Mouse (Mus musculus) midbrain, embryonic 13.5 days (tissue): ENCODE measurements around the gene Psma5. TPM values are rescaled to one million over a fixed set of nuclear protein-coding genes. Genes with fewer than 3 reads are reported as not detected.

Experiments used
- ATAC-seq: fragments of 200-750 bp; cut with Nextera tagmentation; 2 replicates; pipeline ENCODE4 v1.8.0; 2017; ENCODE audit warnings: mild to moderate bottlenecking, moderate TSS enrichment, moderate library complexity
- H3K27ac ChIP-seq: fragments of 300-500 bp; sonication (generic); 2 replicates; pipeline ENCODE4 v1.5.1; 2015; ENCODE audit warnings: inconsistent platforms, mild to moderate bottlenecking, moderate library complexity
- H3K27me3 ChIP-seq: fragments of 300-500 bp; sonication (generic); 2 replicates; pipeline ENCODE4 v1.6.1; 2015; ENCODE audit warnings: mild to moderate bottlenecking, inconsistent platforms
- H3K36me3 ChIP-seq: fragments of 300-500 bp; sonication (generic); 2 replicates; pipeline ENCODE4 v1.6.1; 2015; ENCODE audit warnings: mild to moderate bottlenecking, inconsistent platforms
- H3K4me1 ChIP-seq: fragments of 300-500 bp; sonication (generic); replicated peaks from 2 replicates; pipeline ENCODE4 v1.6.1; 2015; ENCODE audit warnings: inconsistent platforms
- H3K4me2 ChIP-seq: fragments of 300-500 bp; sonication (generic); replicated peaks from 2 replicates; pipeline ENCODE4 v1.6.1; 2015; ENCODE audit warnings: moderate library complexity, mild to moderate bottlenecking, inconsistent platforms
- H3K4me3 ChIP-seq: fragments of 300-500 bp; sonication (generic); replicated peaks from 2 replicates; pipeline ENCODE4 v1.5.1; 2015; ENCODE audit warnings: mild to moderate bottlenecking, inconsistent platforms
- H3K9ac ChIP-seq: fragments of 300-500 bp; sonication (generic); replicated peaks from 2 replicates; pipeline ENCODE4 v1.6.1; 2015; ENCODE audit warnings: mild to moderate bottlenecking, inconsistent platforms
- H3K9me3 ChIP-seq: fragments of 300-500 bp; sonication (generic); 2 replicates; pipeline ENCODE4 v1.6.1; 2016; ENCODE audit warnings: mild to moderate bottlenecking, inconsistent platforms
- WGBS: fragments of 180-500 bp; shearing (Covaris S2); methylation state at CpG from one replicate; pipeline ENCODE4 v1.1.7; 2015; 5-methylcytosine and 5-hydroxymethylcytosine counted together
- polyA plus RNA-seq: library from polyadenylated mRNA; unstranded; fragments of >200 nt; fragmentation: Nextera tagmentation; extraction: Ambion mirVana; gene quantifications from 2 replicates; pipeline ENCODE4 v1.2.1, GENCODE M21; 2015

The Psma5 gene
- polyA plus RNA-seq: 242 and 257 TPM in 2 replicates

DNA sequence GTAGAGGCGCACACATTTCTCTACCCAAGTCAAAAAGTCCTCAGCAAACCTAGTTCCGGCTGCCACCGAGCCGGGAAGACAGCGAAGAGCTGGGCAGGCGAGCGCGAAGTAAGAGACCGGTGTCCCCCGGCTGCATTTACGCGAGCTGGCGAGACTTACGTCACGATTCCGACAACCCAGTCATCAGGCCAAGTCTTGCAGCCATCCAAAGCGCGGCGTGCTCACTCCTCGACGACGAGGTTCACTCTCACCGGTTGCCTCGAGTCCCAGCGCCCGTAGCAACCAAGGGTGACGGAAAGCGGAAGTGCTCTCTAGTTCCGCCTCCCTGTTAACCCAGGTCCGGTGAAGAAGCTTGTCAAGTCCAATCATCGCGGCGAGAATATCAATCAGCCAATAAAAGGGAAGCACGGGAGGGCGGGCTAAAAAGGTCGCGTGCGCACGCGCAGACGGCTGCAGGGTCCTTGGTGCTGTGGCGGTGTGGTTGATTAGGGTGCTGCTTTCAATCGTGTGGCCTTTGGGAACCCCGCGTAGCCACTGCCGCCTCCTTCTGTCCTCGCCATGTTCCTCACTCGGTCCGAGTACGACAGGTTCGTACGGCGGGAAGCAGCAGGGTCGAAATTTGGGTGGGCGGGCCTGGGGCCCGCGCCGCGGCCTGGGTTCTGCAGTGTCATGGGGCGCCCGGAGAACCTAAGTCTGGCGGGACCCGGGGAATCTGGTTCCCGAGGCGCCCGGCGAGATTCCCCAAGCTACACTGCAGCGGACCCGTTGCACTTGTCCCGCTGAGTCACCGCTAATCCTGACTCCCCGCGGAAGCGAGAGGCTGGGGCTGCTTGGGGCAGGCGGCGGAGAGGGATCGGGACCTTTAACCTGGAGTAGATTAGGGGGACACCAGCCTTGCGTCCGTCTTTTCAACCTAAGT lies at the start of gene Psma5:
Gene Psma5 (plus strand): TSS at position 208 of the 919 bp plus-strand sequence.
- Histone ChIP-seq H3K4me2 (peak within 1 kb of the TSS; percentile 79), H3K4me3 (peak within 1 kb of the TSS; percentile 99), H3K36me3 (peaks cover 2% of the 10 kb centered on the region; the same call in 1 of the 2 replicates), H3K4me1 (peaks cover 25% of the 10 kb centered on the region), H3K27me3 (no peaks in the 10 kb centered on the region), H3K9me3 (no peaks in the 10 kb centered on the region), H3K9ac (peak within 1 kb of the TSS; percentile 96), H3K27ac (no peak within 1 kb of the TSS)
- WGBS: under 1% methylated on average over 79 of the region's 79 CpGs
- ATAC-seq: peak; percentile 100

- Histone ChIP-seq H3K36me3 (peaks cover 39% of the 10 kb centered on the region), H3K27ac (no peak overlapping the region)
Observed at GRCm38 (mm10) chr3:108209001-108209400, 47.7 kb upstream of the Psma5 start.

GRCm38 (mm10) chr3:108209536-108209935 lies 47.2 kb upstream of the Psma5 start:
- H3K36me3 ChIP-seq: peaks cover 35% of the 10 kb centered on the region
- peaks cover 27% of the 10 kb centered on the region for H3K4me1 ChIP-seq
- H3K4me3 ChIP-seq: peak overlapping the region; percentile 57
- H3K9me3 ChIP-seq: no peaks in the 10 kb centered on the region
- H3K4me2 ChIP-seq: peak overlapping the region; percentile 70
- H3K27me3 ChIP-seq: no peaks in the 10 kb centered on the region
- peak; percentile 9 for ATAC-seq
- peak overlapping the region; percentile 89 for H3K9ac ChIP-seq
- WGBS: 6% methylated on average over 8 of the region's 8 CpGs
- peak overlapping the region; percentile 97 for H3K27ac ChIP-seq

More at GRCm38 (mm10) chr3:108209001-108209400, 47.7 kb upstream of the Psma5 start:
- H3K4me2 ChIP-seq: peak overlapping the region; percentile 70
- H3K27me3 ChIP-seq: no peaks in the 10 kb centered on the region
- H3K9me3 ChIP-seq: no peaks in the 10 kb centered on the region
- peak overlapping the region; percentile 89 for H3K9ac ChIP-seq
- WGBS: 48% methylated on average over 3 of the region's 3 CpGs
- H3K4me1 ChIP-seq: peaks cover 27% of the 10 kb centered on the region
- peak overlapping the region; percentile 57 for H3K4me3 ChIP-seq
- no peak for ATAC-seq

DNA sequence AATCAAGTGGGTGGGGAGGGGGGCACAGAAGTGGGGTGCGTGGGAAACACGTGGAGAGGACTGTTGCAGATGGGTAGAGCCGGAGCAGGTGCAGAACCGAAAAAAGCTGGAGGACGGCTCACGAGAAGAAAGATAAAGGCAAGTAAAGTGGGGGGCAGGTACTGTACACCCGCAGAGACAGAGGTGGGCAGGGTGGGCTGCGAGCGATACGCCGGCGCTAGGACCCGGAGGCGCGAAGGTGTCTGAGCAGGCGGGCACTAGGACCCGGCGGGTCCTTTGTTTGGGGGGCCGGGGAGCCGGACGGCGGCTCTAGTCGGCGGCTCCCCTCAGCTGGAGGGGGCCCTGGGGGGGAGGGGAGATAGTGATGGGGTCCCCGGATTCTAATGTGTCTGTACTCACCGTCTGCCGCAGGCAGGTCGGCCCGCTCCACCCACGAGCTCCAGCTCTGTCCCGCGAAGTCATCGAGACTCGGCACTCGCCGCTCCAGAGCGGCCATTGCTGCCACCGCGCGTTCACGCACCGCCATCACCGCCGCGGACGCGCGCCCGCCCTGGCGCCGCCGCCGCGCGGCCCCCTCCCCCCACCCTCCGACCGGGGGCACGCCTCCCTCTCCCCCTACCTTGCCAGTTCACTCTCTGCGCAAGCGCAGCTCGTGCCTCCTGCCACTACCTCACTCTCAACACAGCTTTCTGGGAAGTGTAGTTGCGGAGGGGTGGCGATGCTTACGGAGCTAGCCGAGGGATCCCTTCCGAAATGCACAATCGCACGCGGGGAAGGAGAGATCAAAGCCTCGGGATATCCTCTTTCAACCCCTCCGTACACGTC lies 46.6 kb upstream of the Psma5 start:
- H3K9ac ChIP-seq: peak overlapping the region; percentile 89
- under 1% methylated on average over 71 of the region's 72 CpGs for WGBS
- peaks cover 27% of the 10 kb centered on the region for H3K4me1 ChIP-seq
- peak overlapping the region; percentile 97 for H3K27ac ChIP-seq
- peak overlapping the region; percentile 70 for H3K4me2 ChIP-seq
- H3K27me3 ChIP-seq: no peaks in the 10 kb centered on the region
- ATAC-seq: peak; percentile 96
- H3K4me3 ChIP-seq: peak overlapping the region; percentile 57
- no peaks in the 10 kb centered on the region for H3K9me3 ChIP-seq
- peaks cover 29% of the 10 kb centered on the region for H3K36me3 ChIP-seq

DNA sequence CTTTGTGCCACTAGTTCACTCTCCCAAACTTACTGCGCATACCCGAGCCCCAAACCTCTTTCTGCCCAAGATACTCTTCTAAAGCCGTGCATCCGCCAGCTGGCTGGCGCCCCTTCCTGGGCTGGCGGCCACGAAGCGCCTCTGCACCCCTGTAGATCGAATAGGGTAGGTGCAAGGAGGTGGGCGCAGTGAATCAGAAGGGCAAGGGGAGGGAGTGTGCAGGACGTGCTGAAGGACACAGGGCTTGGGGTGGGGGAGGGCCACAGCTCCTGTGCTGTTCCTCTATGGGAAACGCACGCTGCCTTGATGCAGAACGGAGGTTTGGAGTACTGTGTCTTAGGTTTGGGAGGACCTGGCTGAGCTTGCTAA lies 46.0 kb upstream of the Psma5 start, which contains the start of gene Atxn7l2:
Gene Atxn7l2 (minus strand): TSS at position 164 of the 369 bp plus-strand sequence.
- H3K9me3 ChIP-seq: no peaks in the 10 kb centered on the region
- peak within 1 kb of the TSS; percentile 89 for H3K9ac ChIP-seq
- H3K36me3 ChIP-seq: peaks cover 23% of the 10 kb centered on the region
- no peaks in the 10 kb centered on the region for H3K27me3 ChIP-seq
- H3K4me3 ChIP-seq: peak within 1 kb of the TSS; percentile 57
- under 1% methylated on average over 14 of the region's 14 CpGs for WGBS
- H3K27ac ChIP-seq: peak within 1 kb of the TSS; percentile 97
- H3K4me1 ChIP-seq: peaks cover 27% of the 10 kb centered on the region
- H3K4me2 ChIP-seq: peak within 1 kb of the TSS; percentile 70
- ATAC-seq: peak; percentile 93

DNA sequence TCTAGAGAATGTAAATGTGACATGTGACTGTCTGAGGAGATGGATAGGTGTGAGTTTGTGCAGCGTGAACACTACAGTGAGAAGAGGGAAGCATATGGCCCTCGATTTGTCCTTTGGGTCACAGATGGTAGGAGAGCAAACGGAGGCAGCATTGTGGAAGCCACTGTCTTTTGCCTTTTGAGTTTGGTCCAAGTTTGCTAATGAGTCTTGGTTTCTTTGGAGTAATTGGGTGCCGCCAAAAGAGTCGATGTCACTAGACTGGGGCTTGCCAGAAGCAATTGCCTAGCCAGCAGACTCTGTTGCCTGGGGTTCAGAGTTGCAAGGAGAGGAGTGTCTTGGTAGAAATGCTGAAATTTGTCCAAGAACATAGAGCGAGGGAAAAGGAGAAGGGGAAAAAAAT lies 44.9 kb upstream of the Psma5 start:
- no peak overlapping the region for H3K27ac ChIP-seq
- H3K4me2 ChIP-seq: peak overlapping the region; percentile 57
- H3K9ac ChIP-seq: peak overlapping the region; percentile 89; the same call in 1 of the 2 replicates
- ATAC-seq: no peak
- 86% methylated on average over 6 of the region's 6 CpGs for WGBS
- no peaks in the 10 kb centered on the region for H3K27me3 ChIP-seq
- H3K4me1 ChIP-seq: peaks cover 27% of the 10 kb centered on the region
- peaks cover 12% of the 10 kb centered on the region for H3K36me3 ChIP-seq
- no peaks in the 10 kb centered on the region for H3K9me3 ChIP-seq
- H3K4me3 ChIP-seq: peak overlapping the region; percentile 57

GRCm38 (mm10) chr3:108212406-108212805 lies 44.3 kb upstream of the Psma5 start:
- Histone ChIP-seq H3K36me3 (peaks cover 7% of the 10 kb centered on the region), H3K27me3 (no peaks in the 10 kb centered on the region), H3K27ac (no peak overlapping the region), H3K4me2 (no peak overlapping the region), H3K4me3 (no peak overlapping the region), H3K4me1 (peaks cover 27% of the 10 kb centered on the region), H3K9me3 (no peaks in the 10 kb centered on the region), H3K9ac (no peak overlapping the region)
- ATAC-seq: no peak
- 88% methylated on average over 8 of the region's 8 CpGs for WGBS

GRCm38 (mm10) chr3:108214734-108215133 lies 42.0 kb upstream of the Psma5 start:
- no peak overlapping the region for H3K9ac ChIP-seq
- no peaks in the 10 kb centered on the region for H3K36me3 ChIP-seq
- WGBS: 28% methylated on average over 5 of the region's 5 CpGs
- no peaks in the 10 kb centered on the region for H3K9me3 ChIP-seq
- no peak overlapping the region for H3K4me3 ChIP-seq
- peaks cover 10% of the 10 kb centered on the region for H3K4me1 ChIP-seq
- no peak overlapping the region for H3K4me2 ChIP-seq
- H3K27me3 ChIP-seq: no peaks in the 10 kb centered on the region
- ATAC-seq: no peak
- no peak overlapping the region for H3K27ac ChIP-seq

- ATAC-seq: no peak
- Histone ChIP-seq H3K27me3 (peaks cover 35% of the 10 kb centered on the region), H3K4me2 (no peak overlapping the region), H3K9ac (no peak overlapping the region), H3K4me3 (no peak overlapping the region), H3K36me3 (no peaks in the 10 kb centered on the region), H3K27ac (no peak overlapping the region), H3K9me3 (no peaks in the 10 kb centered on the region), H3K4me1 (peaks cover under 1% of the 10 kb centered on the region; the same call in 1 of the 2 replicates)
- 82% methylated on average over 3 of the region's 3 CpGs for WGBS
Observed at GRCm38 (mm10) chr3:108220661-108221060, 36.1 kb upstream of the Psma5 start.

DNA sequence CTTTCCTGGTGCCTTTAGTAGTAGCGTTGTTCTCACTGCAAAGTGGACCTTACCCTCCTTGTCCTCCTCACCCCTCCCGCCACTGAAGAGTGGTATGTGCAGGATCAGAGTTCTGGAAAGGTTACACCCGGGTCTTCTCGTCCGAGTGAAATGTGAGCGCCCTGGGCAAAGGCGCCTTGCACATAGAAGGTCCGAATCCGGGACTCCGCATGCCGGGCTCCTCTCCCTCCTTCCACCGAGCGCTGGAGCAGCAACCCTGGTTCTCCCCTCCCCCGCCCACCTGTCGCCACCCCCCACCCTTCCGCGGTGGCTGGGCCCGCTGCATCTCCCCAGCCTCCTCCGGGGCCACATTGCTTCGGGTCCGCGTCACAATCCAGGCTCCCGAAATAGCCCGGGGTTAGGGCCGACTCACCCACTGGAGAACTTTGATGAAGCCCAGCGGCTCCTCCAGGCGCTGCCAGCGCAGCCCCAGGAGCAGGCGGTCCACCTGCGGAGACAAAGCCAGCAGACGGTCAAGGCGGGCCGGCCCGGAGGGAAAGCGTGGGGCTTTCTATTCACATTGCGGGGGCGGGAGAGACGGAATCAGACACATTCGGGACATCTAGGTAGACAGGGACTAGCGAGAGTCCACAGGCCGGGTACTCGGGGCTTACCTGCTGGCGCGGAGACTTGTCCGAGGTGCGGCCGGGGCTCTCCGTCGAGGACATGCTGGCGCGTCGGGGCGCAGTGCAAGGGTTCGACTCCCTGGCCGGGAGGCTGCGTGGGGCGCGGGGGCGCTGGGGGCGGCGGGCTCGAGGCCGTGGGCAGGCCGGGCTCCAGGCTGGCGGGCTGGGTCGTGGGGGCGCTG lies 30.8 kb upstream of the Psma5 start:
- Histone ChIP-seq H3K9me3 (no peaks in the 10 kb centered on the region), H3K4me3 (peak overlapping the region; percentile 44), H3K27ac (no peak overlapping the region), H3K9ac (peak overlapping the region; percentile 54), H3K27me3 (peaks cover 58% of the 10 kb centered on the region), H3K36me3 (no peaks in the 10 kb centered on the region), H3K4me1 (peaks cover 14% of the 10 kb centered on the region), H3K4me2 (peak overlapping the region; percentile 64)
- WGBS: 3% methylated on average over 64 of the region's 67 CpGs
- ATAC-seq: peak; percentile 66
